Mouse (Mus musculus) stomach, embryonic 14.5 days (tissue): ENCODE measurements around the gene Sh2d1a. TPM values are rescaled to one million over a fixed set of nuclear protein-coding genes. Genes with fewer than 3 reads are reported as not detected.

Experiments
- ATAC-seq: fragments of 200-750 bp; cut with Nextera tagmentation; 2 replicates; pipeline ENCODE4 v1.8.0; 2017; ENCODE audit warnings: low read depth, moderate TSS enrichment; ENCODE audit not compliant: insufficient number of reproducible peaks, insufficient read depth, low FRiP score
- H3K27ac ChIP-seq: fragments of 300-500 bp; sonication (generic); 2 replicates; pipeline ENCODE4 v1.5.1; 2014; ENCODE audit warnings: mild to moderate bottlenecking, low read length, moderate library complexity, mixed read lengths
- H3K27me3 ChIP-seq: fragments of 300-500 bp; sonication (generic); 2 replicates; pipeline ENCODE4 v1.6.1; 2014; ENCODE audit warnings: low read length, control low read depth, mixed read lengths; ENCODE audit not compliant: control insufficient read depth, insufficient read depth
- H3K36me3 ChIP-seq: fragments of 300-500 bp; sonication (generic); 2 replicates; pipeline ENCODE4 v1.6.1; 2014; ENCODE audit warnings: mild to moderate bottlenecking, control low read depth, low read length, moderate library complexity, mixed read lengths; ENCODE audit not compliant: control insufficient read depth, insufficient read depth
- H3K4me1 ChIP-seq: fragments of 300-500 bp; sonication (generic); 2 replicates; pipeline ENCODE4 v1.6.1; 2014; ENCODE audit warnings: low read length, control low read depth, mixed read lengths; ENCODE audit not compliant: control insufficient read depth, insufficient read depth
- H3K4me2 ChIP-seq: fragments of 300-500 bp; sonication (generic); replicated peaks from 2 replicates; pipeline ENCODE4 v1.6.1; 2014; ENCODE audit warnings: low read depth, low read length, control low read depth
- H3K4me3 ChIP-seq: fragments of 300-500 bp; sonication (generic); 2 replicates; pipeline ENCODE4 v1.5.1; 2014; ENCODE audit warnings: low read depth, low read length, control low read depth
- H3K9ac ChIP-seq: fragments of 300-500 bp; sonication (generic); replicated peaks from 2 replicates; pipeline ENCODE4 v1.6.1; 2014; ENCODE audit warnings: low read depth, mild to moderate bottlenecking, control low read depth, low read length, moderate library complexity, mixed read lengths
- H3K9me3 ChIP-seq: fragments of 300-500 bp; sonication (generic); 2 replicates; pipeline ENCODE4 v1.6.1; 2016; ENCODE audit warnings: low read depth, low read length, control low read depth; ENCODE audit not compliant: control insufficient read depth
- WGBS: fragments of 180-500 bp; shearing (Covaris S2); extraction: QIAGEN DNeasy Blood & Tissue Kit; methylation state at CpG from one replicate; pipeline ENCODE4 v1.1.7; 2014; 5-methylcytosine and 5-hydroxymethylcytosine counted together
- polyA plus RNA-seq: library from polyadenylated mRNA; unstranded; fragments of >200 nt; fragmentation: Nextera tagmentation; extraction: Ambion mirVana; gene quantifications from 2 replicates; pipeline ENCODE4 v1.2.1, GENCODE M21; 2014

Sh2d1a gene
- polyA plus RNA-seq, 1 experiment from 2014 or later, result 2.8 TPM

DNA sequence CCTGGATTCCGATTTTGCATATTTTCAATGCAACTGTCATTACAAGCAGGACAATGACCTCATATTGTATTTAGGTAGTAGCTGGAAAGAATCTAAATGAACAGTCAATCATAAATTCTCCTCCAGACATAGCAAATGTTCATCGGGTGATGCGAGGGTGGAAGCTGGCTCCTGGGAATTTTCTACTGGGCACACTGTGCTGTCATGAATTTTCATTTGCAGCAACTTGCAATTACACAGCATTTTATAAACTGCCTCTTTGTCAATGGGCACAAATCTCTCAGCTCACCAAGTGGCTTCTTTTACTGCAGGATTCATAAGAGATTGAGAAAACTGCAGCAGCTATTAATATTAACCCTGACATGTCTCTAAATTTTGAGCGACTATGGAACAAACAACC, 28.4 kb downstream of the Sh2d1a start:
- WGBS, result 78% methylated on average over 4 of the region's 4 CpGs
- ATAC-seq, result no peak
- Histone ChIP-seq H3K36me3 (no peaks in the 10 kb centered on the region), H3K27me3 (no peaks in the 10 kb centered on the region), H3K9ac (no peak overlapping the region), H3K4me3 (no peak overlapping the region), H3K4me2 (no peak overlapping the region), H3K9me3 (no peaks in the 10 kb centered on the region), H3K27ac (no peak overlapping the region), H3K4me1 (no peaks in the 10 kb centered on the region)

DNA sequence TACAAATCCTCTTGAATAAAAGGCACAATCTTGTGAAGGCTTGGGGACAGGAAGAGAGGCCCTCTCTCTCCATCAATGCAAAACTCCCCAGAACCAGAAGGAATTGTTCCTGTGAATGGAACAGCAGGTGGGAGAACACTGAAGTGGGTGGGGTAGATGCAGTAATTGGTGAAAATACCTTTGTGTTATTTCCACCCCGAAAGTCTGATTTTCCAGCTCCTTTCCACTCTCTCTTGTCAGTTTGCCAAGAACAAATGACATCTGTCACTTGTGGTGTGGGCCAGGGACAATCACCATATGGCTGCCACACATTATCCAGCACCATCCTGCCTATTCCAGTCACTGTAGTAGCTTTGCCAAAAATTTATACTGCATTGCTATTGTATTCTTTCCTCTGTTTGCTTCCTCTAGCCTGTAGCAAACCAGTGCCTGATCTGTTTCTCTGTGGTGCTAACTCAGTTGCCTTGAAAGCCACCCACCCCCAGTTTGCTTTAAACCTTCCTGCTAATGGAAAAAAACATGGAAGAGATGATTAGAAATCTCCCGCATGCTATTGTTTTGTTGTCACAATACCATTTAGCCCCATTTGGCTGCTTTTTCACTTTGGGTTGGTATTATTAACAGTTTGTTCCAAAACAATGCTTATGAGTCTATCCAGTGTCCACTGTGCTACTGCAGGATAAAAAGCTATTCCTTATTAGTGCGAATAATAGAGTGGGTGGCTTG, 37.9 kb downstream of the Sh2d1a start:
- H3K27ac ChIP-seq, result no peak overlapping the region
- H3K9ac ChIP-seq, result no peak overlapping the region
- no peaks in the 10 kb centered on the region for H3K36me3 ChIP-seq
- WGBS, result 40% methylated on average over 3 of the region's 3 CpGs
- no peaks in the 10 kb centered on the region for H3K4me1 ChIP-seq
- ATAC-seq, result no peak
- H3K4me2 ChIP-seq, result 0 out of 2 replicates have a peak overlapping the region, but pooled peaks have one; percentile 18
- H3K4me3 ChIP-seq, result peak overlapping the region; percentile 6; the same call in 1 of the 2 replicates
- no peaks in the 10 kb centered on the region for H3K27me3 ChIP-seq
- no peaks in the 10 kb centered on the region for H3K9me3 ChIP-seq

DNA sequence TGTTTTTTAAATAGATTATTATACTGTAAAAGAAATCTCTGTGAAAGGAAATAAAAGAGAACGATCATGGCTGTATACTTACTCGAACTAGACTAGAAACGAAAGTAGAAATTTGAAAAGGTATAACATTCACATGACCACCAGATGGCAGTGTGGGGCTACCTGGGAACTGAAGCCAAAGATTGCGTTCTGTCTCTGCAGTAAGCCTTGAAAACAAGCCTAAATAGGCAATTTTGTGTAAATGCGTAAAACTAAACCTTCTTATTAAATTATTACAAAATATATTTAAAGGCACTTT, 38.5 kb downstream of the Sh2d1a start:
- WGBS, result 31% methylated on average over 5 of the region's 5 CpGs
- no peaks in the 10 kb centered on the region for H3K4me1 ChIP-seq
- H3K4me3 ChIP-seq, result peak overlapping the region; percentile 6; the same call in 1 of the 2 replicates
- H3K9ac ChIP-seq, result no peak overlapping the region
- H3K27me3 ChIP-seq, result no peaks in the 10 kb centered on the region
- no peak overlapping the region for H3K27ac ChIP-seq
- no peak for ATAC-seq
- H3K4me2 ChIP-seq, result 0 out of 2 replicates have a peak overlapping the region, but pooled peaks have one; percentile 18
- no peaks in the 10 kb centered on the region for H3K9me3 ChIP-seq
- H3K36me3 ChIP-seq, result no peaks in the 10 kb centered on the region

DNA sequence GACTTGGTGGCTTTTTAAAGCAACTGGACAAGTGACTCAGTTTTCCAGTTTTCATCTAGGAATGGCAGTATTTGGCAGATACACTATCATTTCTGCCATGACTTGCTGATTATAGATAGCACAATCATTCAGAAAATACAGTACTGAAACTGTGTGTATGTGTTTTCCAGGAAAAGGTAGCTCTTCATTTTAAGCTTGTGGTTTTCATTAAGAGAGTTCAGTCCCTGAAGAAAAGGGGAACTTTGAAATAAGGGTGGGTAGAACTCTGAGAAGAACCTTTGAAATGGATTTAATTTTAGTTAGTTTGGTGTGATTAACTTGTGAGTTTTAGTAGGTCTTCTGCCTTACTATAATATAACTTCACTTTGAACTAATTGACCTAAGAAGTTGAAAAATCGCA, 42.8 kb downstream of the Sh2d1a start:
- Histone ChIP-seq H3K4me3 (no peak overlapping the region), H3K27ac (no peak overlapping the region), H3K36me3 (no peaks in the 10 kb centered on the region), H3K4me2 (no peak overlapping the region), H3K9ac (no peak overlapping the region), H3K4me1 (no peaks in the 10 kb centered on the region), H3K9me3 (no peaks in the 10 kb centered on the region), H3K27me3 (no peaks in the 10 kb centered on the region)
- 84% methylated on average over 1 of the region's 1 CpGs for WGBS
- no peak for ATAC-seq

DNA sequence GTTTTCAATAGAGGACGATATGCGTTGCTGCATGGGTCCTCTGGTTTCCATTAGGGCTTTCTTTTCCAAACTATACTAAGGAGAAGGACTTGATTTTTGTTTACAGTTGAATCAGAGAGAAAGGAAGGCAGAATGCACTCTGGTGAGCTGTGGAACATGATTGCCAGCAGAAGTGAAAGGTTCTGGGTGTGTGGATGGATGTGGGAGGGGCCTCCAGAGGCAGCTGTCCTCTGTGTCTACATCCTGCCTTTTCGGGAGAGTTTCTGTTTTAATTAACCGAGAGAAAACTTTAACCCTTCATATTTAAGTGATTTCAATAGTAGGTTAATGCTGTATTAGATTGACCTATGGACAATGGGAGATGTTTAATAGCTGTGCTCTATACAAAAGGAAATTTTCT, 46.3 kb downstream of the Sh2d1a start:
- no peaks in the 10 kb centered on the region for H3K4me1 ChIP-seq
- no peak overlapping the region for H3K4me3 ChIP-seq
- no peaks in the 10 kb centered on the region for H3K27me3 ChIP-seq
- no peak for ATAC-seq
- no peak overlapping the region for H3K4me2 ChIP-seq
- WGBS, result 60% methylated on average over 4 of the region's 4 CpGs
- H3K9me3 ChIP-seq, result no peaks in the 10 kb centered on the region
- no peak overlapping the region for H3K9ac ChIP-seq
- H3K27ac ChIP-seq, result no peak overlapping the region
- H3K36me3 ChIP-seq, result no peaks in the 10 kb centered on the region

DNA sequence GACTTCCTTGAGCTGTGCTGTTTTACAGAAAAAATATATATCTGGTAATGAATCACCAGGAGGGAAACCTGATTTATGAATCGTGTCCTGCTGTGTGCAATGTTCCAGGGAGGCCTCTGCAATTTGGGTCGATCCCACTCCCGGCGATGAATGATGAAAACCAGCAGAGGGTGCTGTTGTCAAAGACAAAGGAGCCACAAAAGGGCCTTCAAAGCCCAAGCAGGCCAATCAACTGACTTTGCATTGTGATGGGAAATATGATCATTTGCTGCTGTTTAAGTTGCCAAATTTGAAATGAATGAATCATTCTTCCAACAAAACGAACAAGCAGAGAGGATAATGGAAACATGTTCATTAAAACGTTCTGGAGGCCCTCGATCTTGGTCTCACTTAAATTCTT, 55.0 kb downstream of the Sh2d1a start:
- no peaks in the 10 kb centered on the region for H3K36me3 ChIP-seq
- H3K27me3 ChIP-seq, result no peaks in the 10 kb centered on the region
- no peaks in the 10 kb centered on the region for H3K9me3 ChIP-seq
- H3K4me2 ChIP-seq, result no peak overlapping the region
- H3K4me1 ChIP-seq, result no peaks in the 10 kb centered on the region
- 23% methylated on average over 7 of the region's 7 CpGs for WGBS
- ATAC-seq, result no peak
- no peak overlapping the region for H3K9ac ChIP-seq
- no peak overlapping the region for H3K27ac ChIP-seq
- H3K4me3 ChIP-seq, result no peak overlapping the region

DNA sequence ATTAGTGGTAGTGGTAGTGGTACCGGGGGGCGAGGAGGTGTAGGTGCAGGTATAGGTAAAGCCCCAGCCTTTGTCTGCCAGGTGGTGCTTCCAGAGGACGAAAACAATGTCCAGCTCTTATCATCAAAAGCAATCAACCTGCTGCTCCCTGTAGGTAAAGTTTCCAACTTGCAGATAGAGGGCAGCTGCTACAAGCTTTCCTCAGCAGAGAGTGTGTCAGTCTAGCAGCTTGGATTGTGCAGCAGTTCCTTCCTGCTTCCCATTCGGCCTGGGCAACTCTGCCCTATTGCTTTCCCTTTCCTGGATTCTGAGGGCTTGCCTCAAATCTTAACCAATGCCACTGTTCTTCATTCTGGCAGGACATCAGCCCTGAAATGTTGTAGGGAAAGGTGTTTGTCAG, 56.4 kb downstream of the Sh2d1a start:
- Histone ChIP-seq H3K4me3 (no peak overlapping the region), H3K4me1 (no peaks in the 10 kb centered on the region), H3K9ac (no peak overlapping the region), H3K27ac (no peak overlapping the region), H3K36me3 (no peaks in the 10 kb centered on the region), H3K9me3 (no peaks in the 10 kb centered on the region), H3K27me3 (no peaks in the 10 kb centered on the region), H3K4me2 (no peak overlapping the region)
- ATAC-seq, result no peak
- WGBS, result 66% methylated on average over 4 of the region's 4 CpGs
